Mouse (Mus musculus) myocyte (in vitro differentiated cells): ENCODE measurements around the gene Zdhhc1. TPM values are rescaled to one million over a fixed set of nuclear protein-coding genes. Genes with fewer than 3 reads are reported as not detected.

Source experiments
- H3K27me3 ChIP-seq: one replicate; pipeline ENCODE4 v1.6.1; 2011; ENCODE audit not compliant: control insufficient read depth, insufficient read depth, insufficient read length
- H3K36me3 ChIP-seq: one replicate; pipeline ENCODE4 v1.6.1; 2011; ENCODE audit not compliant: control insufficient read depth, insufficient read depth
- H3K4me2 ChIP-seq: one replicate; pipeline ENCODE4 v1.6.1; 2011; ENCODE audit warnings: low read depth, control low read depth
- H3K4me3 ChIP-seq: one replicate; pipeline ENCODE4 v1.5.1; 2011; ENCODE audit warnings: mild to moderate bottlenecking, control low read depth, moderate library complexity
- H3K79me2 ChIP-seq: one replicate; pipeline ENCODE4 v1.6.1; 2011; ENCODE audit not compliant: control insufficient read depth, insufficient read depth
- H3ac ChIP-seq: one replicate; pipeline ENCODE4 v1.6.1; 2011; ENCODE audit not compliant: control insufficient read depth, insufficient read length
- CEBPB ChIP-seq: IDR thresholded peaks from 2 replicates; pipeline ENCODE4 v1.6.1; 2011; ENCODE audit warnings: mild to moderate bottlenecking, moderate library complexity; ENCODE audit not compliant: poor library complexity, insufficient read depth, severe bottlenecking
- E2F4 ChIP-seq: IDR thresholded peaks from one replicate; pipeline ENCODE4 v1.6.1; 2011; ENCODE audit warnings: mild to moderate bottlenecking, control low read depth, moderate library complexity; ENCODE audit not compliant: insufficient read depth
- MAX ChIP-seq: IDR thresholded peaks from one replicate; pipeline ENCODE4 v1.6.1; 2011; ENCODE audit warnings: low read depth, mild to moderate bottlenecking, control low read depth
- MYOD1 ChIP-seq, 3 experiments: IDR thresholded peaks; one replicate each; pipeline ENCODE4 v1.6.1; 2011; ENCODE audit warnings: control low read depth in 2 of 3, low read depth in 2 of 3, mild to moderate bottlenecking in 2 of 3, moderate library complexity in 1 of 3; ENCODE audit not compliant: insufficient read length in 2 of 3, control insufficient read depth in 1 of 3
- MYOG ChIP-seq, 3 experiments: IDR thresholded peaks; one replicate each; pipeline ENCODE4 v1.6.1; 2011; ENCODE audit warnings: control low read depth in 2 of 3, low read depth in 2 of 3, mild to moderate bottlenecking in 2 of 3; ENCODE audit not compliant: insufficient read length in 2 of 3, control insufficient read depth in 1 of 3, insufficient read depth in 1 of 3
- POLR2A ChIP-seq: IDR thresholded peaks from one replicate; pipeline ENCODE4 v1.6.1; 2011; ENCODE audit warnings: low read depth, mild to moderate bottlenecking, control low read depth, moderate library complexity; ENCODE audit not compliant: insufficient read length
- POLR2AphosphoS2 ChIP-seq: IDR thresholded peaks from one replicate; pipeline ENCODE4 v1.6.1; 2011; ENCODE audit warnings: low read depth, control low read depth; ENCODE audit not compliant: insufficient read length
- REST ChIP-seq: IDR thresholded peaks from one replicate; pipeline ENCODE4 v1.6.1; 2011; ENCODE audit warnings: mild to moderate bottlenecking, control low read depth, moderate library complexity; ENCODE audit not compliant: insufficient read depth, insufficient read length
- SRF ChIP-seq: IDR thresholded peaks from one replicate; pipeline ENCODE4 v1.6.1; 2011; ENCODE audit warnings: low read depth; ENCODE audit not compliant: control insufficient read depth, insufficient read length
- TCF12 ChIP-seq: IDR thresholded peaks from one replicate; pipeline ENCODE4 v1.6.1; 2011; ENCODE audit warnings: mild to moderate bottlenecking, control low read depth; ENCODE audit not compliant: poor library complexity, insufficient read depth, severe bottlenecking
- TCF3 ChIP-seq: IDR thresholded peaks from one replicate; pipeline ENCODE4 v1.6.1; 2011; ENCODE audit warnings: low read depth, control low read depth; ENCODE audit not compliant: insufficient read length
- USF1 ChIP-seq: IDR thresholded peaks from one replicate; pipeline ENCODE4 v1.6.1; 2011; ENCODE audit warnings: low read depth, mild to moderate bottlenecking, control low read depth, moderate library complexity
- polyA plus RNA-seq: library from polyadenylated mRNA; unstranded; fragments of >200 nt; fragmentation: generic; extraction: Trizol; gene quantifications from one replicate; pipeline ENCODE4 v1.2.1, GENCODE M21; 2012; ENCODE audit warnings: missing spikeins

Zdhhc1 gene
- polyA plus RNA-seq, 1 experiment = 17.3 TPM

GRCm38 (mm10) chr8:105472983-105473382 lies 23.7 kb downstream of the Zdhhc1 start:
- Histone ChIP-seq H3K4me3 (no peak overlapping the region), H3ac (no peak overlapping the region), H3K36me3 (no peaks in the 10 kb centered on the region), H3K79me2 (no peaks in the 10 kb centered on the region), H3K4me2 (no peak overlapping the region), H3K27me3 (no peaks in the 10 kb centered on the region)
- TF ChIP-seq REST (no peak), E2F4 (no peak), TCF3 (no peak), TCF12 (no peak), POLR2A (no peak), POLR2AphosphoS2 (no peak), MYOG (IDR thresholded peaks at IDR 0.05; ENCODE audit: control insufficient read depth in 1 of 3, insufficient read depth in 1 of 3, insufficient read length in 2 of 3, low read depth in 2 of 3) (no peak), USF1 (no peak), MAX (no peak), MYOD1 (IDR thresholded peaks at IDR 0.05; ENCODE audit: control insufficient read depth in 1 of 3, insufficient read length in 2 of 3, low read depth in 2 of 3) (no peak), CEBPB (no peak), SRF (no peak)

- Histone ChIP-seq H3K4me3 (no peak overlapping the region), H3K4me2 (no peak overlapping the region), H3K27me3 (no peaks in the 10 kb centered on the region)
These were observed 24.2 kb downstream of the Zdhhc1 start for GRCm38 (mm10) chr8:105472414-105472932.

DNA sequence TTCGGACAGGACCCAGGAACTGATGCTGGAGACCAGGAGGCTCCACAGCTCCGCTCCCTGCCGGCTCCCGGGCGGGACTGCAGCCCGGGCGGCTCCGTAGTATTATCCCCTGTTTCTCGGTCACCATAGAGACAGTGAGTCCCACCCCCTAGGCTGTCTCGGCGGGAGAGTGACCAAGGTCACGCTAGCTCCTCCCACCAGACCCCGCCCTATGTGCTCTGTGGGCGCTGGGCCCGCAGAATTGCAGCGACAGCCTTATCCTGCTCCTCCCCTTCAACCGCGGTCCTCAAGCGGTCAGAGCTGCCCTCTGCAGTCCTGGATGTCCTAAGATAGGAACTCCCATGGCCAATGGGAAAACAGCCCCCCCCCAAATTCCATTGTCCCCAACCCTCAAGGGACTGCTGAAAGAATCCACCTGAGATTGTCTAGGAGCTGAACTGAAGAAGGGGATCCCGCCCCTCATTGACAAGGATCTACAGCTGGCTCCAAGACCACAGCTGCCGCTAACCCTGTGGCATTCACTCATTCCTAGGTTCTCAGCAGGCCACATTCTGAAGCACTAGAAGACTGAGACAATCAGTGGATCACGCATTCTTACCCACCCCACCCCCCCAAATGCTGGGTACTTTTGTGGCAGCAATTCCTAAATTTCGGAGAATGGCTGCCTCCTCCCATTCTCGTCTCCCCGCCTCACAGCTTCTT lies 25.2 kb downstream of the Zdhhc1 start, which contains the start of gene Tppp3:
Gene Tppp3, minus strand, starts transcription at position 213 of the 702 bp plus-strand sequence.
- Histone ChIP-seq H3ac (no peak within 1 kb of the TSS), H3K4me3 (peak within 1 kb of the TSS; percentile 20), H3K4me2 (peak within 1 kb of the TSS; percentile 96), H3K79me2 (no peaks in the 10 kb centered on the region), H3K27me3 (no peaks in the 10 kb centered on the region), H3K36me3 (no peaks in the 10 kb centered on the region)
- peak in 2 of 3 experiments; percentile 57 to 68 for TF ChIP-seq MYOD1 (IDR thresholded peaks at IDR 0.05; ENCODE audit: control insufficient read depth in 1 of 3, insufficient read length in 2 of 3, low read depth in 2 of 3)
- peak; percentile 83 for TF ChIP-seq POLR2AphosphoS2
- no peak for TF ChIP-seq USF1
- no peak for TF ChIP-seq CEBPB
- TF ChIP-seq TCF12 = no peak
- TF ChIP-seq E2F4 = no peak
- TF ChIP-seq MAX = no peak
- TF ChIP-seq SRF = peak; percentile 49
- TF ChIP-seq TCF3 = no peak
- no peak for TF ChIP-seq MYOG (IDR thresholded peaks at IDR 0.05; ENCODE audit: control insufficient read depth in 1 of 3, insufficient read depth in 1 of 3, insufficient read length in 2 of 3, low read depth in 2 of 3)
- peak; percentile 75 for TF ChIP-seq POLR2A
- TF ChIP-seq REST = no peak

More at GRCm38 (mm10) chr8:105472414-105472932, 24.2 kb downstream of the Zdhhc1 start:
- Histone ChIP-seq H3K79me2 (no peaks in the 10 kb centered on the region), H3ac (no peak overlapping the region), H3K36me3 (no peaks in the 10 kb centered on the region)
- TF ChIP-seq MAX (no peak), USF1 (no peak), REST (no peak), CEBPB (no peak), TCF3 (no peak), SRF (no peak), E2F4 (no peak), POLR2AphosphoS2 (no peak), POLR2A (no peak), MYOD1 (IDR thresholded peaks at IDR 0.05; ENCODE audit: control insufficient read depth in 1 of 3, insufficient read length in 2 of 3, low read depth in 2 of 3) (no peak), MYOG (IDR thresholded peaks at IDR 0.05; ENCODE audit: control insufficient read depth in 1 of 3, insufficient read depth in 1 of 3, insufficient read length in 2 of 3, low read depth in 2 of 3) (no peak), TCF12 (no peak)

DNA sequence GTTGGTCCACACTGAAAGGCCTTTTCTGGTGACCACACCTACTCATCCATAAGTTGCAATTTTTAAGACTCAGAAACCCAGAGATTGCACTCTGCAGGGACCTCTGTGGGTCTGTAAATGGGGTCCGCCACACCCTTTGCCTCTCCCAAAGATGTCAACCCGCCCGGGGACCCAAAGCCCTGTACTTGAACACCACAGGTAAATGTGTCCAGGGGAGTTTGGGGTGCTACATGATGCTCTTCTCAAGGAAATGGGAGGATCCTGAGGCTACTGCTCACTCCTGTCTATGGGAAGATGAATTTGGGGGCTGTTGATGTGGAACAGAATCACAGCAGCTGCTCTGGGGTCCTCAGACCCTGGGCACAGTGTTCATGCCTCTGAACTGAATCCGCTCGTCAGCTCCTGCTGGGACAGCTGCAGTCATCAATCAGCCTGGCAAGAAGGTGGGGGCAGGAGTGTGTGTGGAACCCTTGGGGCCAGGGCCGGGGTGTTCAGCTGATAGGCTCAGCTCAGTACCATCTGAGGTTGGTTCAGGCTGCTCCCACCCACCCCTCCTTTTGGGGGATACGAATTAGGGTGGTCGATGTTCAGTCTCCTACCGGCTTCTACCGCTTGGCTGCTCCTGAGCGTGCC lies 25.9 kb downstream of the Zdhhc1 start:
- Histone ChIP-seq H3K79me2 (no peaks in the 10 kb centered on the region), H3K27me3 (no peaks in the 10 kb centered on the region), H3K4me2 (peak overlapping the region; percentile 96), H3K36me3 (no peaks in the 10 kb centered on the region), H3ac (no peak overlapping the region), H3K4me3 (peak overlapping the region; percentile 20)
- TF ChIP-seq CEBPB (no peak), POLR2A (no peak), MYOG (IDR thresholded peaks at IDR 0.05; ENCODE audit: control insufficient read depth in 1 of 3, insufficient read depth in 1 of 3, insufficient read length in 2 of 3, low read depth in 2 of 3) (peak in 2 of 3 experiments; percentile 69 to 92), TCF3 (peak; percentile 80), MYOD1 (IDR thresholded peaks at IDR 0.05; ENCODE audit: control insufficient read depth in 1 of 3, insufficient read length in 2 of 3, low read depth in 2 of 3) (peak; percentile 90 to 100 (median 99)), TCF12 (peak; percentile 84), USF1 (no peak)
